Mouse (Mus musculus): ENCODE measurements around the gene Adamts12.

The Adamts12 gene

GRCm38 (mm10) chr15:11159386-11159785, 94.8 kb downstream of the Adamts12 start:
- in situ Hi-C loops (cut with MboI, MseI), result no loop called here

- in situ Hi-C loops (cut with MboI, MseI), result no loop called here
Measured at GRCm38 (mm10) chr15:11160759-11161158, 96.2 kb downstream of the Adamts12 start.

DNA sequence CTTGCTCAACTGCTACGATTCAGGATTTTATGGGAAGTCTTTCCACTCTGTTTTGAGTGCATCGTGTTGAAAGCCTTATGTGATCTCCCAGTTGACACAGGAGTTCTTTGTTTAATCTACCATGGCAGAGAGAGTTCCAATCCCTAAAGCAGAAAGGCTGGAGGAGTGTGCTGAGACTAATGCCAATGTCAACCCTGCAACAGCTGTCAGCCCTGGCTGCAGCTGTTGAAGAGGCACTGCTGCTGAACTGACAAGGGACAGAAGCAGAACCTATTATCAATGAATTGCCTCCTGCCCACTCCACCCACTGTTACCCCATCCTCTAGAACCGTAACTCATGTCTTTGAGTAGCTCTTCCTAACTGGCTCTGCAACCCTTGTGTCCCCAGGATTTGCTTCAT, 101.3 kb downstream of the Adamts12 start:
- in situ Hi-C loops (cut with MboI, MseI), result no loop called here

DNA sequence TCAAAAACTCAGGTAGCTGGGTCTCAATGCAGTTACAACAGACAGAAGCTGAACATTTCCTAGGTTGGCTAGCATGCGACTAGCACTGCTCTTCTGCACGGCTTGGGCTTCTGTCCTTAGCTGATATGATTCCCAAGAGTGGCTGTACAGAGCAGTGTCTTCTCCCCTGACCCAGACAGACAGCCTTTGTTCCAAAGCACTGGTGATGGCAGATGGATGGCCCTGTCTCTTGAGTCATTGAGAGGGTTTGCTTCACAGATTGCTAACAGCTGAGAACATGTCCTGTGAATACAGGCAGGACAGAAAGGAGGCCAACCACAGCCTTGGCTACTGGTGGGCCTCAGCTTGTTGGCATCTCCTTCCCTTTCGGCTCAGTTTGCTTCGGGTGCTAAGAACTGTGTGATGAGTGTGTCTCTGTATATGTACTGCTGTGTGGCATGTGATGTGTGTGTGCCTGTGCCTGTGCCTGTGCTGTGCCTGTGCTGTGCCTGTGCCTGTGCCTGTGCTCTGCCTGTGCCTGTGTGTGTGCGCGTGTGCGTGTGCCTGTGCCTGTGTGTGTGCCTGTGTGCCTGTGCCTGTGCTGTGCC, 109.4 kb downstream of the Adamts12 start:
- in situ Hi-C loops (cut with MboI, MseI), result no loop called here

DNA sequence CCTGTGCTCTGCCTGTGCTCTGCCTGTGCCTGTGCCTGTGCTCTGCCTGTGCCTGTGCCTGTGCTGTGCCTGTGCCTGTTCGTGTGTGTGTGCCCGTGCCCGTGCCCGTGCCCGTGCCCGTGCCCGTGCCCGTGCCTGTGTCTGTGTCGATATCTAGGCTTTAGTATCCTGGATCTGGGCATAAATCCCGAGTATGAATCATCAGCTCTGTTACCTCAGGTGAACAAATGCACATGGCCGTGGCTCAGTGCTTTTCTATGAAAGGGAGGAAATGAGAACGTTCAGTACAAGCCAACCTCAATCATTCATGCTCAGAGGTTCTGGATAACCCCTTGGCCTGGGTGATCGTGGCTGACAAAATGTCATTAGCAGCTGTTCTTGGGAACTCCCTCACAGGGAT, 110.3 kb downstream of the Adamts12 start:
- in situ Hi-C loops (cut with MboI, MseI), result loop anchor here in 1 of 2 experiments (25.0 kb wide), 1 partner anchor 1913 kb away; no protein-coding TSS in a partner anchor

DNA sequence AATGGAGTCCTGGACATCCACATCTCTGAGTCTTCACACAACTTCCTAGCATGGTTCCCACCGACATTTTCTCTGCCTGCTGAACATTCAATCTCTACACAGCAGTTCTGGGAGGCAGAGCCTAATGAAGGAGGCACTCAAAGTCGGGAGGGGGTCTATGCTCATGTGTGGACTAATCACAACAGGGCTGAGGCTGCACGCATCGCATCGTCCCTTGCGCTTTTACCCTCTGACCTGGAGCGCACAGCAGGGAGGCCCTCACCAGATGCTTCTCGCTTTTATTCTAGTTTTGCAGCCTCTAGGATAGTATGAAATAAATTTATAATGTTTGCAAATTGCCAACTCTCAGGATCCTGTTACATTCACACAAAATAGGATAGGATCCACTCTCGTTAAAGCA, 112.9 kb downstream of the Adamts12 start:
- in situ Hi-C loops (cut with MboI, MseI), result loop anchor here in 1 of 2 experiments (25.0 kb wide), 1 partner anchor 1915 kb away; no protein-coding TSS in a partner anchor

DNA sequence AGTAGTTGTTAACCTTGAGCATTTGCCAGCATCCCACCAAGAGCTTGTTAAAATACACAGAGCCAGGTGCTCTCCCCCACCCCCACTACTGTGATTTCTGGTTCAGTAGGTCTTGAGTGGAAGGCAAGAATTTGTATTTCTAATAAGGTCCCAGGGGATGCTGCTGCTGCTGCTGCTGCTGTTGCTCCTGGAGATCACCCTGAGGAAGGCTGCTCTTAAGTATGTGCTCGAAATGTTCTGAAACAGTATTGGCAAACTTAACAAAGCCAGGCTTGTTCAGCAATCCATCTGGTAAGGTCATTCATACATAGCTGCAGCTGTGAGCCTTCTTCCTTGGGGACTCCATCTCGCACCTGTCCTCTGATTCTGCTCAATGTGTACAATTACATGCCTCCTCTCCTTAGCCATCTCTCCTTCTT, 115.2 kb downstream of the Adamts12 start:
- in situ Hi-C loops (cut with MboI, MseI), result loop anchor here in 1 of 2 experiments (25.0 kb wide), 1 partner anchor 1917 kb away; no protein-coding TSS in a partner anchor

DNA sequence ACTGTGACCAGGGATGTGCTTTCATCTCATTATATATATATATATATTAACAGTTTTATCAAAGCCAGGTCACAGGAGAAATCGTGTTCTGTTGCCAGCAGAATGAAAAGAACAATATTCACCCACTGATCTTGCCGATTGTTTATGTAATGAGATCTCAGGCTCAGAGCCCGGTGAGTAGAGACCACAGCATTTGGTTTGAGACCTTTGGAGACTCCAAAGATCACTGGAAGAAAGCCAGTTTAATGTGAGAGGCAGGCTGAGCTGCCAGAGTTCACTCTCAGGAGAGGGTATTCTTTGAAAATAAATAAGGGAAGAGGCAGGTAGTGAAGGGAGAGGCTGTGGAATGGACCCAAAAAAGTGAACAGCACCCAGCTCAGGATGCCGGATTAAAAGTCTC, 122.1 kb downstream of the Adamts12 start:
- in situ Hi-C loops (cut with MboI, MseI), result loop anchor here in 1 of 2 experiments (25.0 kb wide), 1 partner anchor 1924 kb away; no protein-coding TSS in a partner anchor

DNA sequence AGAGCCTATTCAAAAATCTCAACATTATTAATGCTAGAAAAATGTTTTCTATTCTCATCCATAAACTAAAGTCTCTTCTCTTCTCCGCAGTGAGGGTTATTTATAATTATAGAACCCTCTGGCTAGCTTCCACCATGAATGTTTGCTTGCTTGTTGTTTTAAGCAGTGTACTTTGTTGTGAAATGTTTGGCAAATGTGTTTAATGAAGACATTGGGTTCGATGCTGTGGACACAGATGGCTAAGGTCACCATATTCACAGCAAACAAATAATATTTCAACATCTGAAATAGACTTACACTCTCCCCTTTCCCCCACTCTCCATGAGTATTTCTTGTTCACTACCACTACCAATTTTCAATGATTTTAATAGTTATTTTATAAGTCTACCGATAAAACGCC, 125.9 kb downstream of the Adamts12 start:
- in situ Hi-C loops (cut with MboI, MseI), result loop anchor here in 1 of 2 experiments (25.0 kb wide), 1 partner anchor 1928 kb away; no protein-coding TSS in a partner anchor

DNA sequence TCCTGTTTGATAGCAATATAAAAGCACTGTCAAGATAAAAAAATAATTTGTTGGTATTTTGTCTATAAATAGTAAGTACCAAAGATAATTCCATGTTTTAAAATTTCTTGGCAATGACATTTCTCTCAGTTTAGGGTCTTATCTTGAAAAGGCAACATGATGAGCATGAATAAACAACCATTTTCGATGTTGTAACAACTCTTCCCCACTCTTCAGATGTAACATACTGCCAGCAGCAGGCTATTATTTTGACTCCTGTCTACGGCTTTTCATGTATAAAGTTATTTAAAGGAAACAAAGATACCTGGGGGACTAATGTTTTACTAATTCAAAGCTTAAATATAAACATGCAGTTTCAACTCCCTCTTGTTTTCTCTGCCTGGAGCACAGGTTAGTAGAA, 128.2 kb downstream of the Adamts12 start:
- in situ Hi-C loops (cut with MboI, MseI), result loop anchor here in 1 of 2 experiments (25.0 kb wide), 1 partner anchor 1930 kb away; no protein-coding TSS in a partner anchor

DNA sequence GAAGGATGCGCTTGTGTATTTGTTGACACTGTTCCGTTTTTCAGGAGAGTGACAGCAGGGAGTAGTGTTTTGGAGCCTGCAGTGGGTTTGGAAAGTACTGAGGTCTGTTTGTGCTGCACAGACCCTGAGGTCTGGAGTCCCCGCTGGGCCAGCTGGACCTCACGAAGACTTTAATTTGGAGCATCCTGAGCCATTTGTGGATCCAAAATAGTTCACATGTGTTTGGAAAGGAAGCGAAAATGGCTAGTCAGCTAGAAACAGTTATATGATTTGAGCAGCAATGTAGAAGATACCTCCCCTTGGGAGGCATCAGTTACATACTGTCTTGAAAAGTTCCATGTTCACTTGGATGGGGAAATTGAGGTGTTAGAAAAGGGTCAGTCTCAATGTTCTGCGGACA, 132.5 kb downstream of the Adamts12 start:
- in situ Hi-C loops (cut with MboI, MseI), result loop anchor here in 1 of 2 experiments (25.0 kb wide), 1 partner anchor 1935 kb away; no protein-coding TSS in a partner anchor

- in situ Hi-C loops (cut with MboI, MseI), result loop anchor here in 1 of 2 experiments (25.0 kb wide), 1 partner anchor 1936 kb away; no protein-coding TSS in a partner anchor
Measured at GRCm38 (mm10) chr15:11198246-11198795, 133.7 kb downstream of the Adamts12 start.

DNA sequence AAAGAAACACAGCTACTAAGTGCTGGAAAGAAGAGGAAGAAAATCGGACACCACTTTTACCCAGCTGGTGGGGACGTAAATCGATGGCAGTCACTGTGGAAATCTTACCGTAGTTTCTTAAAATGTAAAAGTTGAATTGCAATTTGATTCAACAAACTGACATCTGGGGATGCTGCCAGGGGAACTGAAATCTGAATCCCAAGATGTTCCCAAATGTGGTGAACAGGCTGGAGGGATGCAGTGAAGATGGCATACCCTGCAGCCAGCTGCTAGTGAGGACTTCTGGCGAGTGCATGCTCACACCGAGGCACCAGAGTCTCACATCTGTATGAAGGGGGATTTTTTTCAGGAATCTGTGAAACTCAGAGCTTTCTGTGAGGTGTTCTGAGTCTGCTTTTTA, 138.5 kb downstream of the Adamts12 start:
- in situ Hi-C loops (cut with MboI, MseI), result loop anchor here in 1 of 2 experiments (5.0 kb wide), 1 partner anchor 49 kb away; no protein-coding TSS in a partner anchor

DNA sequence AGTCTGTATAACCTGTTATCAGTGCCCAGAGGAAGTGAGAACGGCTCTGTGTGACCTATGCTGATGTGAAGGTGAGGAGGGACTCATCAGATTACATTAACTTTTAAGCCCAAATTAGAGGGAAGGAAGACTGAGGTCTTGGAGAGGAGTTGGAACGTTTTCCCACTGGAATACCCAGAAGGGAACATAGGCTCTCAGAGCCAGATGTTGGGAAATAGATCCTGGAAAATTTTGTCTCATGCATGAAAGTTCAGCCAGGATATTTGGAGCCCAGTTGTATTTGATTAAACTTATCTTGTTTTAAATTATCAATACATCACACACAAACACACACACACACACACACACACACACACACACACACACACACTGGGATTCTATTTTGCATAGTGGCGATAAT, 140.3 kb downstream of the Adamts12 start:
- in situ Hi-C loops (cut with MboI, MseI), result loop anchor here in 1 of 2 experiments (5.0 kb wide), 1 partner anchor 47 kb away; no protein-coding TSS in a partner anchor

GRCm38 (mm10) chr15:11210976-11211375, 146.4 kb downstream of the Adamts12 start:
- in situ Hi-C loops (cut with MboI, MseI), result no loop called here

- in situ Hi-C loops (cut with MboI, MseI), result no loop called here
Measured at GRCm38 (mm10) chr15:11233906-11234632, 169.5 kb downstream of the Adamts12 start.

DNA sequence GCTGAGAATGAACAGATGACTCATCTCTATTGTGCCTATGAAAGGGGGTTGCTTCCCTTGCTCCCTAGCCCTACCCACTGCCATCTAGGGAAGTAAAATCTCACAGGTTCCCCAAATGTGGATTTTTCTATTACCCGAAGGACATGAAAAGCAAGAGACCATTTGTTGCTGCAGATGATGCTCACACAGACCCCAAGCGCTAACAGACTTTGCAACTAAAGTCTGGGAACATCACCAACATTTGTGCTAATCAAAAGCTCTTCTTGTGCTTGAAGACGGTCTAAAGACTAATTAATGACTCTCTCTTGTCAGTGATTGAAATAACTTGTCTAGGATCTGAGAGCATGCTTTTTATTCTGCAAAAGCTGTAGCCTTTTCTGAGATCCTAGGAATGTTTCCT, 175.8 kb downstream of the Adamts12 start:
- in situ Hi-C loops (cut with MboI, MseI), result no loop called here

GRCm38 (mm10) chr15:11241288-11241687, 176.7 kb downstream of the Adamts12 start:
- in situ Hi-C loops (cut with MboI, MseI), result no loop called here

DNA sequence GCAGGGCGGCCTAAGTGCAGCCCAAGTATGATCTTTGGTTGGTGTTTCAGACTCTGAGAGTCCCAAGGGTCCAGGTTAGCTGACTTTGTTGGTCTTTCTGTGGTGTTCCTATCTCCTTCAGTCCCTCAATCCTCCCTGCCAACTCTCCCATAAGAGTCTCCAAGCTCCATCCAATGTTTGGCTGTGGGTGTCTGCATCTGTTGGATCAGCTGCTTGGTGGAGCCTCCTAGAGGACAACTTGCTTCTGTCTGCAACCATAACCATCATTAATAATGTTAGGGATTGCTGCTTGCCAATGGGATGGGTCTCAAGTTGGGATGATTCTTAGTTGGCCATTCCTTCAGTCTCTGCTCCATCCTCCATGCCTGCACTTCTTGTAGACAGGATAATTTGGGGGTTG, 181.8 kb downstream of the Adamts12 start:
- in situ Hi-C loops (cut with MboI, MseI), result no loop called here

DNA sequence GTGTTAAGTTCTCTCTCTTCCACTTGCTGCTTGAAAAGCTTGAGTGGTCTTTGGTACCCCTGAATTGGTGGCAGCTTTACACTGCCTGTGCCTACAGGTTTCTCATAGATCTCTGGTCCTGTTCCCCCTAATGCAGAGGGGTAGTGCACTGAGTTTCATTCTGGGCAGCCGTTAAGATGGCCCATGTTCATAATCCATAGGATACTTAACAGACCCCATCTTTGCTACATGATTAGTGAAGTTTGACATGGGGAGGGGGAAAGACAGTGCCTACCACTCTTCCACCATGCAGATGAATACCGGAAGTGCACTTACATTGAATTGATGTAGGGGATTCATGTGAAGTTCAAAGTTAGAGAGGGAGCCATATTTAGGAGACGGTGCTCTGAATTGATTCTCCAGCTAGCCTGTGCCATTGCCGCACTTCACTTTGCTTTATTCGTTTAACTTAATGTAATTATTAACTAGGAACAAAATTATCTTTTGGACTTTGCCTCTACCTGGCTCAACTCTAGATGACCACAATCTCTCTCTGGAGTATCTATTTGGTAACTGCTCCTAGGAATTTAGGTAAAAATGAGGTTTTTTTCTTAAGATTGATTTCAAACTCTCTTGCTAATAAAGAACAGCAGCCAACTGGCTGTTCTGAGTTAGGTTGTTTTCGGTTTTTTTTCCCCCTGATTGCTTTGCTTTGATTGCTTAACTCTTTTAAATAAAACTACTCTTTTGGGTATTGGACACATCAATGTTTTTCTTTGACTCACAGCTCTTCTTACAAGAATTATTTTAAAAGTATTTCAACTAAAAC, 214.9 kb downstream of the Adamts12 start:
- in situ Hi-C loops (cut with MboI, MseI), result no loop called here

DNA sequence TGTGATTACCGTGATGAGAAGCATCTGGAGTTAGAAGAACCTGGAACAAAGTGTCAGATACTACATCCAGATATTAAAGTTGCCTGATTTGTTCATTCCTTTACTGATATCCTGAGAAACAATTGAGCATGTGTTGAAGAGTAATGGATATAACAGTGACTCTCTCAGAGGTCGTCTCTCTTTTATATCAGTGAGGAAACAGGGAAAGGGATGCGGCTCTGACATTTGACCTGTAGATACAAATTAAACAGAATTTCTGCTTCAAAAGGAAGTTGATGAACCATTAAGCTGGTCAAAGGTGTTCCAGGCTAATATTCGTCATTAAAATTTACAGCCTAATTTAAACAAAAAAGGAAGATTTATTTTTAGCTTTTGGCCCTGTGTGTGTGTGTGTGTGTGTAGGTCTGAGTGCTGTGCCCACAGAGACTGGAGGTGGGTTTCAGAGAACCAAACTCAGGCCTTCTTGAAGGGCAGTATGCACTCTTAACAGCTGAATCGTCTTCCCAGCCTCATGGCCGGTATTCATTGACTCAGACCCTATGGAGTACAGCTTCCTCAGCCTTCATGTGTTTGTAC, 216.2 kb downstream of the Adamts12 start:
- in situ Hi-C loops (cut with MboI, MseI), result no loop called here

Measured in T-helper 17 cell (primary cell).